Mouse (Mus musculus) lung, postnatal 0 days (tissue): ENCODE measurements around the gene Pan2.

Experiments used
- CTCF ChIP-seq: IDR thresholded peaks from 2 replicates; pipeline ENCODE4 v1.5.1; 2016; ENCODE audit warnings: antibody characterized with exemption, mild to moderate bottlenecking
- EP300 ChIP-seq: IDR thresholded peaks from 2 replicates; pipeline ENCODE4 v1.6.1; 2016; ENCODE audit warnings: antibody characterized with exemption, mild to moderate bottlenecking, control low read depth

DNA sequence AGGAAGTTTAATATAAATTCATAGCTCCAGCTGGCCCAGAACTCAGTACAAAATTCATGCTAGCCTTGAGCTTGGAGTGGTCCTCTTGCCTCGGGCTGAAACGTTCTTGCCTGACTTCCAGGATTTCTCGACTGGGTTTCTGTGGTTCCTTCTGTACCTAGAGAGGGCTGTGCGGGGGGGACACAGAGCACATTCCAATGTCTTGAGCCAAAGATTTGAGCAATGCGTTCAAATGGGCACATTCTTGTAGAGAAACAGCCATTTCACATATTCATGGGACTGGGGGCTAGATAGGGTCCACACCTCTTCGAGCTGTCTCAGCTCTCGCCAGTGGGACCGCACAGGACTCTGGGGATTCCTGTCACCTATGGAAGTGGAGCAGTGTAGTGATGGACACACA, 47.2 kb upstream of the Pan2 start:
- no peak for TF ChIP-seq CTCF
- no peak for TF ChIP-seq EP300
